Mouse (Mus musculus) regulatory T cell (primary cell): ENCODE measurements at regions not wholly inside any gene's neighbourhood (a gene's known extent, or its start where the extent isn't known, plus 50 kb on each side); places are given as distances from the start of the nearest gene placed in this dataset.

Source experiments
- in situ Hi-C: fragments of 300-600 bp; cut with MboI, MseI; formaldehyde crosslinking; loops from one replicate; pipeline ENCODE4 v1.15.1; 2025; ENCODE audit warnings: high pct_unique_total_duplicates

DNA sequence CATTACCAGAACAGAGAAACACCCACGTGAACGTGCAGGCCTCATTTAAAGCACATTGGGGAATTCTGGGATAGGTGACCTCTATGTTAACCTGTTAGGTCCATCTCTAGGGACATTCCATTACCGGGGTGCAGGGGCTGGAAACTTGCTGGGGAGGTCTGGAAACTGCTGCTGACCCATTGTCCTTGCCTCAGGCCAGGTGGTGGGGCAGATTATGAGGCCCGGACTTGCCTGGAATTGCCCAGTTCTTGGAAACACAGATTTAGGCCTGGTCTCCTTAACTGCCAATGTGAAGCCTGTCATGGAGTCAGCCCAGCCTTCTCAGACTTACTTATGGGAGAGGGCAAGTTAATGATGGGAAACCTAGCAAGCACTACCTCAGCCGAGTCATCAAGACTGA is 175.3 kb upstream of the Klf7 start:
- in situ Hi-C loops = no loop called here

DNA sequence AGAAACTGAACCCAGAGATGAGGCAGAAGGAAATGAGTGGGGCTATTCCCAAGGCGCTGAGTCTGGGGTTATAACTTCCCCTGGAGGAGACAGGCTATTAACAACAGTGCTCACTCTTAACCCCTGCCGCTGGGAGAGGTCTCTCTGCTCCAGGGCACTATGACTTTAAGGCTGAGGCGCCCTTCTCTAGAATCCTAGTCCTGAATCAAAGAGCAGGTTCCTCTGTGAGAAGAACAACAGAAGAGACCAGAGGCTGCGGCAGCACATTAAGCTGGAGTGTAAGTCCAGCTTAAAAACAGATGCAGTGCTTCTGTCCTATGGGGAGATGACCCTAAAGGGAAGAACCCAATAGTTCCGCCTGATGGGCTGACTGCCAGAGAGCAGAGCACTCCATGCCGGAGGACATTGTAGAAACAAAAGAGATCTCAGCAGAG is 173.4 kb upstream of the Klf7 start:
- in situ Hi-C loops = no loop called here

DNA sequence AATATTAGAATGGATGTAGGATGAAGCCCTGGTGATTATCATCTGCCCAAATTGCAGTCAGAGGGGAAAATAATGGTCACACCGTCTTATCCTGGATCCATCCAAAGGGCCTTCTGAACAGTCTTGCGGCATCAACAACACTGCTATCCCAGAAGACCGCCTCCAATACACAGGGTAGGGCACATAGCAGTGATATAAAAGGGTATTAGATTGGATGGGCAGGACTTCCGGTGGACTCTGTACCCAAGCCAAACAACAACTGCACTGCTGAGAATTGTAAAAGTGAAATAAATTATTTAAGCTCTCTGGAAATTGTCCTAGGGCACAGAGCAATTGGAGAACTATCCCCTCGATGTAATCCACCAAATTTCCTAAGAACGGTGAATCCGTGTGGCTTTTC is 173.0 kb upstream of the Klf7 start:
- in situ Hi-C loops = no loop called here

DNA sequence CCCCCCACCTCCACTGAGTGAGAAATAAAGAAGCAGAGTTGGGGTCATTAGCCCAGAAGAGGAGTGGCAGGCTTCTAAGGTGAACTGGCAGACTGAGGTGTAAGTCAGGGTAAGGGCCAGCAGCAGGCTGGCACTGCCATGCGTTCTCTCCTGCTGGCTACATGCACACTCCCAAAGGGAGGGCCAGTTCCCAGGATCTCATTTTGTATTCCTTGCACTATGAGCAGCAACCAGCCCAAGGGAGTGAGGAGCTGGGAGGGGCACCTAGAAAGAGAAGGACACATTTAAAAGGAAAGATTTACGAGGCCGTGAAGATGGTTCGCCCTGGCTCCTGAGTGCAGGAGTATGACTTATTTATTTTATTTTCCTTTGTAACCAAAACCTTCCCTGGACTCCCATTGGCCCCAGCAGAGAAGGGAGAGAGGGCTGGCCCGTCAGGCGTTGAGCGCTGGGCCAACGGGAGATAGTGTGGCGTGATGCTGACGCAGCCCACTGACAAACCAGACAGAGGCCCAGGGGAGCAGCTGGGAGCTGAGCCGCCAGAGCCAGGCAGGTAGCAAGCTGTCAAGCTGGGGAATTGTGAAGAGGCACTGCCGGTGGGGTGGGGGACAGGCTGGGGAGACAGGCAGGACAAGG is 166.8 kb upstream of the Klf7 start:
- in situ Hi-C loops = no loop called here

DNA sequence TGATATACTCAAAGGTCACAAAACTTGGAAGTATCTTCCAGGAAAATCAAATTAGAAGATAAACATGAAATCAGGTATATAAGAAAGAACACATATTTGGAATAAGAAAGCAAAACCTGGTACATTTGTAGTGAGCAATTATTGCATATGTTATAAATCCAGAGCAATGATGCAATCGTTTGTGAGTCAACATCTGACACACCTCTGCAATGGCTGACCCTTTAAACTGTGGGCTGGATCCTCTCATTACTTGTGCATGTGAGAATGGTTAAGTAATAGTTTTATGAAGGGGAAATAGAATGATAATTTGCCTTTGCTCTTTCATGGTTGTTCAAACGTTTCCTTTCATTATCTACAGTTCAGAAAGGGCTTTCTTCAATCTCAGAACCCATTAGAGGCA is 165.0 kb upstream of the Klf7 start:
- in situ Hi-C loops = no loop called here

DNA sequence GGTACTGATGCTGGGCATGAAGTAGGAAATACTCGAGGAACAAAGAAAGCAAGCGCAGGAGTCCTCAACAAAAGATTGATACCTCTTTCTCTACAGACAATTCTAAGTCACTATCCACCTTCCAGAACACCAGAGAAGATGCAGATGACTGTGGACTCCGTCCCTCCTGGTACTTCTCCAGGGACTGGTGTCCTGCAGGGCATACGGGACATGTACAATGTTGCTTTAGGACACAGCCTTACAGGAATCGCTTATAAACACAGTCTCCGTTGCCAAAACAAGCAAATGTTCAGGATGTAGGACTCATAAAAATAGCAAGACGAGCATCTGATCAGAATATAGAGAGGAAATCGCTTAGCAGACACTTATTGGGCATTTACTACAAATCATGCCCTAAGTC is 162.6 kb upstream of the Klf7 start:
- in situ Hi-C loops = no loop called here

DNA sequence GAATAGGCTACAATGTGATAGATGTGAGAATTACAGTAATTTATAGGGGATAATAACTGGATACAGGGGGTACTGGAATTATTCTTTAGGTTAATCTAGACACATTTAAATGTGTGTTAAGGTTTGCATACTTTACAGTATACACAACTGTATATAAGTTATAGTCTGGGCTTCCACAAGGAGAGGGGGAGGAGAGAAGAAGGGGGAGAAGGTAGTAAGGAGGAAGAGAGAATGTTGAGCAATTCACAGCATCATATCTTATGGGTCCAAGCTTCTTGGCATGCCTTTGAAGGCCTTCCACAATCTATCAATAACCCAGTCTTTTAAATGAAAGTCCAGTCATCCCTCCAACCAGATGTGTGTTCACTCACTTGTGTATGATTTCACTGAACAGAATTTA is 153.8 kb upstream of the Klf7 start:
- in situ Hi-C loops = no loop called here

DNA sequence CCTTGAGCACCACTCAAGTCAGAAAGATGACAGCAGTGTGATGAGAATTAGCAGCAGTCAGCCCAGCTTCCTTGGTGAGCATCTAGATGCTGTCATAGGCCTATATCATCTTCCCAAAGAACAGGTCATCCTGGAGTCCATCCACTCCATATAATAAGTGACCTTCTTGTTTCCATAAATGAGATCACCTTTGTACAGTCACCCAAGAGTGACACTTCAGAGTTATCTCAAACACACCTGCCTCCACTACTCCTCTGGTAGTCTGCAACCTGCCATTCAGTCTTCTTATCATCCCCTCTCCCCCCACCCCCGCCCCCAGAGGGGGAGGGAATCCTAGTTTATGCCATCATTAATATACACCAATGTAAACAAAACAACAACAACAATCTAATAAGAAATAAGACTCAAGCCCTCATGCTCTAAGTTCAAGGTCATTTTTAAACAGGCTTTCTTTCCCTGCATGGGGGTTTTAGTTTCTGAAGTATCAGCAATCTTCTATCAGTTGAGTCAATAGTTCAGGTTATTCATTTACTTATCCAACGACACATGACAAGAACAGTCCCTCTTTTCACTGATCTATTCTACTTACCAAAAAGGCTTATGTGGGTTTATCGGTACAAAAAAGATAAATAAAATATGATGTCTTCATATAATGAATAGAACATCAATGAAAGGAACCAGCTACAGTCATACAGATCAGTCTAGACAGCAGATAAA is 153.2 kb upstream of the Klf7 start:
- in situ Hi-C loops = no loop called here

DNA sequence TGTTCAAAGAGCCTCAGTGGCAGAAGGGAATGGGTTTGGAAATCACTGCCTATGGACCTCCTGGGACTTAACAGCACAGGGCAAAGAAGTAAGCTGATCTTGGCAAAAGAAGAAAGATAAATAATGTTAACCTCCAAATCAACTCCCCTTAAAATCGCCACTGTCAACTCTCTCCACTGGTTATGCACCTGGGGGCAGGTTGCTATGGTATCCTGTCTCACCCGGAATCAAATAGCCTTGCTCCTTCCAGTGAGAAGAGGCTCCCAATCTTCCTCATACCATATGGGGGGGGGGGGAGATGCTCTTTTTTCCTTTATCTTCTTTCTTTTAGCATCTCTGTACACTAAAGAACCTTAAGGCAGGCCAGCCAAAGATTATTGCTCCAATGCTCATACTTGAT is 135.2 kb upstream of the Klf7 start:
- in situ Hi-C loops = no loop called here

DNA sequence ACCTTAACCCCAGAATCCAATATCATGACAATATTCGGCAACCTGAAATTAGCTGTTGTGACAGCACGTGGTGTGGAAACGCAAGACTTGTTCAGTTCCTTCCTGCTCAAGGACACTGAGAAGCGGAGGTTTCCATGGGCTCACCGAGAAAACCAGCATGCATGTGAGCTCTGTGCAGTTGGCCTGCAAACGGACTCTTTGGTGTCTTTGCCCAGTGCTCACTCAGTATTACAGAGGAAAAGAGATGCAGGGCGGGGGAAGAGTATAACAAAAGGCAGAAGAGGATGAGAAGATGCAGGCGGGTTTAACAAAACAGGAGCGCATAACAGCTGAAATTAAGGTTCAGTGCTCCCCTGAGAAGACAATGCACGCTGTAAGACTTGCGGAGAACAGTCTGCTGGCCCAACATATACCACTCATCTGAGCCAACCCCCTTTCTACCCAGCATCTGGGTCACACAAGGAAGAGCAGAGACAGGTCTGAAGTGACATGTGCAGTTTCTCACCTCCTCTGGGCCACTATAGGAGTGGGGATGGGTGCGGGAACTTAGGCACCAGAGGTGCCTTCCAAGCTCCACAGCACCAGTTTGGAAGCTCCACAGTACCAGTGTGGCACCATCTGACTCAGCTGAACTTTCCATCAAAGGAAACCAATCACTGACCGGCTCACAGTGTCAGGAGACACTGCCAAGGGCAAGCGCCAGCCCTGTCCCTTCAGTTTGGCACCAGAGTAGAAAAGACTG is 133.6 kb upstream of the Klf7 start:
- in situ Hi-C loops = no loop called here

DNA sequence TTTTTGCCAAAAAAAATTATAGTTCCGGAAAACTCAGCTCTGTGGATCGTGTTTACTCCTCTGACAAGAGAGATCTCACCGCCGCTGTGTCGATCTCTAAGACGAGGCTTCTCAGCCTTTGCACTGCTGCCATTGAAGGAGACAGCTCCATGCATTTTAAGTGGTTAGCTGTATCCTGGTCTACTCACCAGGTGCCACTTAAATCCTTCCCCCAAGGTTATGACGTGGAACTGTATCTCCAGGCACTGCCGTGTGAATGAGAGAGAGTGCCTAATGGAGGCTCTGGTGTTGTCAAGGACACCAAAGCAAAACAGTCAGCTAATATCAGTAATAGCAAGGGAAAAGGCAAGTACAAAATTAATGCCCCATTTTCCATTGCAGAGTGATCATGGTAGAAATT is 132.6 kb upstream of the Klf7 start:
- in situ Hi-C loops = no loop called here

DNA sequence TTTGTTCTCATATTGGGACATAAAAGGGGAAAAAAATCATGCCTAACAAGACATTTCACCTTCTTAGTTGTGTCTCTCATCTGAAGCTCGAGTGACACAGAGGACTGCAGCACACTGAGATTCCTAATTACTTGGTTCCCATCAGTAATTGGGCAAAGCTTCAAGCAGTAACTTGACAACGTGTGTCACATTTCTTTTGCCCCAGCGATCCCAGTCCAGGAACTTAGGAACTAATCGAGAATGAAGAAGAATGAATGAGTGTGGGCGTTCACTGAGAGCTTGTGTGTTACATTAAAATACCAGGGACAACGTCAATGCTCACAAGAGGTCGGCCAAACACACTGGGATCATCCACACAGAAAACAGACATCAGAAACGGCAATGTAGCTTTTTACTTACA is 131.9 kb upstream of the Klf7 start:
- in situ Hi-C loops = no loop called here

DNA sequence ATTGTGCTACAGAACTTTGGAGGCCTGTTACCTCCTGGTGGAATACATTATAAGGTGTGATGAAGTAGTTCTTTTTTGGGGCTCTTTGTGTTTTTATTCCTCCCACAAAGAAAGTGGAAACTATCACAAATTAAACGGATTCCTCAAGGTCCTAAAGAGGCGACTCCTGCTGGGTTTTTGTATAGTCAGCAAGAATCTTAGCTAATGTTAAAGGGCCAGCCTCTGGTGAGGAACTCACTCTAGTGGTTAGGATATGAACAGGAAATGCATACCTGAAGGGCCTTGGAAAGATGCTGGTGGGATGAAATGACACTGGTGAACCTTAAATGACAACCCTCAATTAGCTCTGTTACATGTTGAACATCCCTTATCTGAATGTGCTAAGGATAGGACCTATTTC is 120.3 kb upstream of the Klf7 start:
- in situ Hi-C loops = no loop called here

DNA sequence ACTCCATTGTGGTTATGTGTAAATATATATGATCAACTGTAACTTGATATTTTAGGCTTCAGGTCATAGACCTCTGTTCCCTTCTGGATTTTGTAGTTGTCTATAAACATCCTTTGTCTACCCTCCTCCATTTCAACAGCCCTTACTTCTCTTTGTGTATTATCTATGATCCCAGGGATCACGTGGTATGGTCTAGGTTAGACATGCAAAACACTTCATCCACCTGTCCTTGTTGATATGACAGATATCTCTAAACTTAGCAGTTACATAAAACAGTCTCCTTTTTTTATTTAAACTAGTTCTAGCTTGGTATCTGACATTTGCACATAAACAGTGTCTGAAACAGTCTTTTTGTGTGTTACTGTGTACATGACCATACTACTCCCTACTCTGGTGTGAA is 107.6 kb upstream of the Klf7 start:
- in situ Hi-C loops = no loop called here

DNA sequence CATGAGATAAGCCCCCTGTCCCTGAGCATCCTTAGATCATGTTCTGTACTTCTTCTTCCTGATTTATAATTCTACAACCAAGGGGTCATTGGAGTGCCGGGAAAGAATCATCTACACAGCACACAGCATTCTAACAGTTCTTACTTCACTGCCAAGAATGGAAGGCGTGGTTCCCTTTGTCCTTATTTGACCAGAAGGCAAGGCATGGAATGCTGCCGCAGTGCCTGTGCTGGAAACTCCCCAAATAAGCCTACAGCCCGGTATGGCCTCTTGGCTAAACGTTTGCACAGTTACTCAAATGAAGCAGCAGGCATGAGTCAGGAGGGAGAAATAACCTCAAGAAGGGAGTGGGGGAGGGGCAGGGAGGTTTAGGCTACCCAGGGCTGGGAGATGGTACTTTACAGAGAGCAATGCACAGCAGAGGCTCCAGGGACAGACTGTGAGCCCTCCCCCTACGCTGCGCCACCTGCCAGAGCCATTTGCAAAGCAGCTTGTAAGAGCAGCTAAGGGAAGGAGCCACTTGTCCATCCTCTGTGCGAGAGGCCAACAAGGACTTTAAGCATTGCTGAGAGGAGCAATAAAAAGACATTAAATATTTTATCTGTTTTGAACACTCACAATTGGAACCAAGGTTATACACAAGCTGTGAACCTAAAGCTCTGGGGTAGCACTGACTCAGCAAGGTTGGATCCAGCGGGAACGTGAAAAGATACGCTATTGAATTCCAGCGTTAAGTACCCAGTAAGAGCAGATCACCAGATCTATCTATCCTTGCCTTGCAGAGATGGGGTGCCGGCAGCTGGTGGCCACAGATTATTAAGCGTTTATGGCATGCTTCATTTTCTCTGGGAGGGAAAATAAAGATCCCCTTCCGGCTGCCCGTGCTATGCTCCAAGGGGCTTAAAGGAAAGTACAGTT is 104.2 kb upstream of the Klf7 start:
- in situ Hi-C loops = no loop called here

DNA sequence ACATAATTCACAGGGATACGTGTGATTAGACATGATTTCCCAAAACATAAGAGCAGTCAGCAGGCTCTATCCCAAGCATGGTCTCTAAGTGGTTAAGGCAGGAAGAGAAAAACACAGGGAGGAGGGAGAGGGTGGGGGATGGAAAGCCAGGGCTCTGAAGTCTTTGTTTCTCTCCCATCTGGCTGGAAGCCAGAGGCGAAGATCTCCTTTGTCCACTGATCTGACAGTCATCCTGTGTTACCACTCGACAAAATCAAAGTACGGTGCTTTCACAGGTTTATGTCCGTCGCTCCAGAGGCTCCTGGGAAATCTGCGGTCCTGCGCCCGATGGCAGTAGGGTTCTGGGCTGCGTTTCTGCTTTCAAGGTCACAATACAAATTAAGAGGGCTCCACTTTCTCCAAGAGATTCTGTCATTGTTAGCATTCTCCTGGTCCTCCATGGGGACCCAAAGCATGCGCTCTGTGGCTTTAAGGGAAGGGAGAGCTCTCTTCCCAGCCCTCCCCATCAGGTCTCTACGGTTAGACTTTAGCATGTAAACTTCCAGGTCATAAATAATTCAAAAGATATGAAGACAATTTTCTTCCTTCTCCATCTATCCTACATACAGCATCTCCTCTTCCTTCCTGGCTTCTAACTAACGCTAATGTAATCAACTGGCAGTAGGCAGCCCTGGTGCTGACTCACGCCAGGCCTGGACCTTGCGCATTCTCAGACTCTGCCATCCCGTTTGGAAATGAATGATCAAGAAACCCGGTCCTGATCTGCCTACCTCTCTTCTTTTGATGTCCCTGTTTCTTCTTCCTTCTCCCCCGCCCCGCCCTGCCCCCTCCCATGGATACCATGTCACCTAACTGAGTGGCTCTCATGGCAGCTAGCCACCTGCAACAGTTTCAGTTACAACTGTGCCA is 102.0 kb upstream of the Klf7 start:
- in situ Hi-C loops = no loop called here

DNA sequence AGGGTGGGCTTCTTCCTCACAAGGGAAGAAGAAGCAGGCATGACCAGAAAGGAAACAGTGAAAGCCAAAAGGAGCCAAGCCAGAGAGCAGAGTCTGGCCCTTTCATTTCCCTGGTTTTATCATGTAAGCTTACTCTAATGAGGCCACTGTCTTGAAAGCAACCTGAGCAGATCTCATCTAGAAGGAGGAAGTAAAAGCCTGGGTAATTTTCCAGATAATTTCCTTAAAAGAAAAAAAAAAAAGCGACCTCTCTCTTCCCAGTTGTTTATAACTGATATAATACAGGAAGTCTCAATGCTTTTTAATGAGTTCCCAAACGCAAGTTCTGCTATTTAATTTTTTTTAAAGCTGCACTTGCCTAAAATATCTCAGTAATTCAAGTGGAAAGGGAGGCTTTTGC is 100.4 kb upstream of the Klf7 start:
- in situ Hi-C loops = no loop called here

DNA sequence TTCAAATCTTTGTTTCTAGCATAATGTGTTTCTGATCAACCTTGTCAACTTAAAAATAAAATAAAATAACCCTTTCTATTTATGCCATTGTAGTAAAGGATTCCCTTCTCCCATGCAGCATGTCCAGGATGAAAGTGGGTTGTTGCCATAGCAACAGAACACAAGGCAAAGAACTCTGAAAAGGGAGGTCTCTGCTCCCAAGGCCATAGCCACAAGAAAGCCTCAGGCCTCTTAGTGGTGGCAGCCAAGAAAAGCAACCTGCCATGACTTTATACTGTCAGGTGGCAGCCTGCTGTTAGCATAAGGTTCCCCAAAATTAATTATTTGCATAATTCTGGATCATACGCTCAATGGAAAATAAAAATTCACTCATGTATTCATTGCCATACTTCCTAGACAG is 98.4 kb upstream of the Klf7 start:
- in situ Hi-C loops = no loop called here

DNA sequence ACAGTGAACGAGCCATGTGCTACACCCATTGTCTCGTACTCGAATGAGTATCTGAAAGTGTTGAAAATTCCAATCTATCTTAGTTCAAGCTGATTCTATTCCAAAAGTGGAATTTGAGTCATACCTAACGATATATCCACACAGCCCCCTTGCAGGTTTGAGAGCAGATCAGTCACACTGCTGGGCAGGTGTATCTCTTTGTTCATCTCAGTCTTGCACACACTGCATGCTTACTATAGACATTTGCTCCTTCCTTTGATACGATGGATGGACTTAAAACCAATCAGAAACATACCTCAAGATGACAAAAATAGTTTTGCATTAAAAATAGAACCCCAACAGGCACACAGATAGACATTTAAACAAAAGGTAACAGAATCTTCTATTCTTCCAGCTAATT is 98.0 kb upstream of the Klf7 start:
- in situ Hi-C loops = no loop called here

DNA sequence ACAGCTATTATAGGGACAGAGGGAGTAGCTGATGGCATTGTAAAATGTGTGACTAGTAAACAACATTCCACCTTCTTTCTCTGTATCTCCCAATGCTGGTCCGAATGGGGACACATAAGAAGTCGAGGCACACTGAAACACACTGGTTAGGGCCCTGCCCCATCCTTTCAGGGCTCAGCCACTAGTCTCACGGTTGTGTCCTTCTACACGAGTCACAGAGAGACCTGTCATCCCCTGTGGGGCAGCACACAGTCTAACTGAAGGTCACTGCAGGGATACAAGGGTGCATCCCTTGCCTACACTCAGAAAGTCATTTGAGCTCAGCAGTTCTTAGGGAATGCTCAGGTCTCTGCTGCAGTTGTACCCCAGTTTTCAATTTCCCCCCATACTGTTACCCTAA is 93.6 kb upstream of the Klf7 start:
- in situ Hi-C loops = no loop called here

DNA sequence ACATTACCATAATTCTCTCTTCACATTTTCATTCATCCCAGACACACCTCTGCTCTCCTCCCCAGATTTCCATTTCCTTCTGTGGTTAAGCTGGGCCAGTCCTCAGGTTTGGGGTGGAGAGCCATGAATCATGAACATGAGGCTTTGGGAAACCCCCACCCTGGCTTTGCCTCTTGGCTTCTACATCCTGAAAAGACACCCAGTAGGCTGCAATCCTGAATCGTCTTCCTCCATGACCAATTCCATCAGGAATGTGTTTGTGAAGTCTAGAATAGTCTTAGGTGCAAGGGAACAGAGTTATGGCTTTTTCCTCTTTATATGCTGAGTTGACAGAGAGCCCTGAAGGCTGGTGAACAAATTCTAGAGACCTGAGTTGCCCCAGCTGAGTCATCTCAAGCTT is 87.0 kb upstream of the Klf7 start:
- in situ Hi-C loops = loop anchor here (5.0 kb wide), 1 partner anchor 52 kb away; no protein-coding TSS in a partner anchor
